In the genomic region with DNA sequence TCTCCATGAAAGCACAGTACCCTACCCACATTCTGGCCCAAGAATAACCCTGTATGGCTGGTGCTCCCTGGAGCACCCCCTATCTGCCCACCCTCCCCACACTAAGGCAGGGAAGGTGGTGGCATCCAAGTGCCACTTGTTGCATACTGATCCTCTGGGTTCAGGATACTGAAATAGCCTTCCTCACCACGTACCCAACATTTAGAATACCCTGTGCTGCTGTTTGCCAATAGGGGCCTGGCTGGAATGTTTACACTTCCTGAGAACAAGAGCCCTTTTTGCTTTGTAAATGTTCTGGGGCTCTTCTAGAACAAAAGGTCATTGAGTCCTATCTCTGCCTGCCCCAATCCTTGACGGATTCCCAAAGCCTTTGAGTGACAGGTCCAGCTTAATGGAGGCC, we compare ENCODE assay signal across 17 mouse cellular contexts.
"Had no signal": no experiment of that assay in that cellular context is flagged by ENCODE, and none has a peak within 500 bp of the region (broad histone marks: within the 10 kb centered on the region; RNA-seq: fewer than 3 reads in every experiment).

No protein-coding gene starts in this region.

- H3K4me1 ChIP-seq: limb, embryonic 12.5 days; liver, embryonic 13.5 days; neural tube, embryonic 12.5 days had no signal

- DNase-seq: kidney, adult 8-10 months; kidney, postnatal 10 days; kidney, postnatal 4 days; liver; liver, embryonic 13.5 days; liver, postnatal 0 days; midbrain, embryonic 14.5 days; retina, postnatal 1 day; right cerebral cortex, postnatal 4 days; spleen, adult 18-20 months; thymus, postnatal 4 days had no signal

- H3K36me3 ChIP-seq: limb, embryonic 12.5 days; liver, embryonic 13.5 days; midbrain, embryonic 10.5 days; neural tube, embryonic 12.5 days had no signal

- H3K27ac ChIP-seq: layer of hippocampus, adult 2 months; limb, embryonic 12.5 days; liver, embryonic 13.5 days; midbrain, embryonic 10.5 days; neural tube, embryonic 12.5 days had no signal

- H3K9me3 ChIP-seq: limb, embryonic 12.5 days; liver, embryonic 13.5 days; midbrain, embryonic 10.5 days; neural tube, embryonic 12.5 days had no signal

- H3K4me2 ChIP-seq: limb, embryonic 12.5 days; liver, embryonic 13.5 days; neural tube, embryonic 12.5 days had no signal

- ATAC-seq: inflammation-experienced regulatory T-cells, adult 6 months; intestine, postnatal 0 days; liver, postnatal 0 days had no signal

- H3K27me3 ChIP-seq: limb, embryonic 12.5 days; liver, embryonic 13.5 days; neural tube, embryonic 12.5 days had no signal

- H3K4me3 ChIP-seq: layer of hippocampus, adult 2 months; limb, embryonic 12.5 days; liver, embryonic 13.5 days; midbrain, embryonic 10.5 days; neural tube, embryonic 12.5 days had no signal

- H3K9ac ChIP-seq: limb, embryonic 12.5 days; liver, embryonic 13.5 days; liver, postnatal 0 days; neural tube, embryonic 12.5 days had no signal
